Mouse (Mus musculus) olfactory bulb, adult 2 months (tissue): ENCODE results near the gene Oat. TPM values are rescaled to one million over a fixed set of nuclear protein-coding genes. Genes with fewer than 3 reads are reported as not detected.

Experiments used
- H3K27ac ChIP-seq: fragments of 200-500 bp; 2 replicates; pipeline ENCODE4 v1.5.1; 2012; ENCODE audit warnings: low read depth, low read length; ENCODE audit not compliant: insufficient read depth
- H3K4me1 ChIP-seq: fragments of 200-500 bp; 2 replicates; pipeline ENCODE4 v1.6.1; 2012; ENCODE audit warnings: low read length; ENCODE audit not compliant: control insufficient read depth, insufficient read depth
- H3K4me3 ChIP-seq: fragments of 200-500 bp; 2 replicates; pipeline ENCODE4 v1.5.1; 2012; ENCODE audit warnings: mild to moderate bottlenecking, low read depth, low read length, moderate library complexity; ENCODE audit not compliant: insufficient read depth
- CTCF ChIP-seq: fragments of 200-500 bp; IDR thresholded peaks from 2 replicates; pipeline ENCODE4 v1.5.1; 2012; ENCODE audit warnings: low read depth, mild to moderate bottlenecking, low read length, moderate library complexity; ENCODE audit not compliant: insufficient read depth
- POLR2A ChIP-seq: fragments of 200-500 bp; IDR thresholded peaks from 2 replicates; pipeline ENCODE4 v1.6.1; 2012; ENCODE audit warnings: mild to moderate bottlenecking, low read depth, low read length, moderate library complexity; ENCODE audit not compliant: insufficient read depth
- WGBS: fragments of 180-500 bp; shearing (Covaris S2); methylation state at CpG from one replicate; pipeline ENCODE4 v1.1.7; 2018; 5-methylcytosine and 5-hydroxymethylcytosine counted together
- polyA plus RNA-seq: library from polyadenylated mRNA; stranded (reverse); fragments of >200 nt; gene quantifications from 2 replicates; pipeline ENCODE4 v1.2.4, GENCODE M21; 2012; ENCODE audit warnings: low replicate concordance; ENCODE audit not compliant: missing spikeins, insufficient read depth, insufficient read length

The Oat gene
- polyA plus RNA-seq, 1 experiment: 142 TPM

DNA sequence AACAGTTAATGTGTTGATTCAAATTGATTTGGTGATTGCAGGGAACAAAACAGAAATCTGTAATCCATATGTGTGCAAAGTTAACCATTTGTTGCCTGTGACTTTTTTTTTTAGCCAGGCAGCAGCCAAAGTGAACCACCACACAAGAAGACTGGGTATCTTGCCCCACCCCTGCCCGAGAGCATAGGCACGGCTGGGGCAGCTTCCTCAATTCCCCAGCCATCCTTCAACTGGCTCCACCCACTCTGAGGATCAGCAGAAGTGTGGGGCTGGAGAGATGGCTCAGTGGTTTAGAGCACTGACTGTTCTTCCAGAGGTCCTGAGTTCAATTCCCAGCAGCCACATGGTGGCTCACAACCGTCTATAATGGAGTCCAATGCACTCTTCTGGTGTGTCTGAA is 34.6 kb downstream of the Oat start:
- 97% methylated on average over 3 of the region's 3 CpGs for WGBS
- no peak overlapping the region for H3K27ac ChIP-seq
- TF ChIP-seq POLR2A (no peak), CTCF (no peak)
- no peak overlapping the region for H3K4me3 ChIP-seq
- no peaks in the 10 kb centered on the region for H3K4me1 ChIP-seq

- Histone ChIP-seq H3K4me1 (no peaks in the 10 kb centered on the region), H3K27ac (no peak overlapping the region), H3K4me3 (no peak overlapping the region)
- WGBS: 90% methylated on average over 4 of the region's 4 CpGs
- TF ChIP-seq POLR2A: no peak
These were observed 35.6 kb downstream of the Oat start for GRCm38 (mm10) chr7:132540597-132540996.

- no peak overlapping the region for H3K4me3 ChIP-seq
- H3K4me1 ChIP-seq: no peaks in the 10 kb centered on the region
- TF ChIP-seq CTCF: no peak
- TF ChIP-seq POLR2A: no peak
- H3K27ac ChIP-seq: no peak overlapping the region
- 88% methylated on average over 3 of the region's 3 CpGs for WGBS
These were observed 47.0 kb downstream of the Oat start for GRCm38 (mm10) chr7:132529206-132529605.

GRCm38 (mm10) chr7:132513419-132513982 is 62.7 kb downstream of the Oat start:
- 71% methylated on average over 7 of the region's 7 CpGs for WGBS

GRCm38 (mm10) chr7:132509110-132509509 is 67.1 kb downstream of the Oat start:
- no peak for TF ChIP-seq POLR2A
- no peak for TF ChIP-seq CTCF
- WGBS: 59% methylated on average over 2 of the region's 2 CpGs

More at GRCm38 (mm10) chr7:132513419-132513982, 62.7 kb downstream of the Oat start:
- Histone ChIP-seq H3K4me3 (no peak overlapping the region), H3K27ac (no peak overlapping the region), H3K4me1 (peaks cover 2% of the 10 kb centered on the region; the same call in 1 of the 2 replicates)
- TF ChIP-seq POLR2A (no peak), CTCF (no peak)

More at GRCm38 (mm10) chr7:132509110-132509509, 67.1 kb downstream of the Oat start:
- Histone ChIP-seq H3K4me1 (peaks cover 2% of the 10 kb centered on the region; the same call in 1 of the 2 replicates), H3K27ac (no peak overlapping the region), H3K4me3 (no peak overlapping the region)

Other genes starting within 250 kb of the Oat start
- not detected in 2 replicates for gene Nkx1-2, start 23.2 kb upstream of the Oat start, polyA plus RNA-seq
- not detected in 2 replicates for gene Lhpp, start 34.2 kb upstream of the Oat start, polyA plus RNA-seq
- not detected in 2 replicates for gene Fam53b, start 237.5 kb upstream of the Oat start, polyA plus RNA-seq